Mouse (Mus musculus): ENCODE measurements around the gene Myom1. TPM values are rescaled to one million over a fixed set of nuclear protein-coding genes. Genes with fewer than 3 reads are reported as not detected.

Gene Myom1
- total RNA-seq, 2 experiments from 2014 or later = 2.0 to 4.1 TPM

DNA sequence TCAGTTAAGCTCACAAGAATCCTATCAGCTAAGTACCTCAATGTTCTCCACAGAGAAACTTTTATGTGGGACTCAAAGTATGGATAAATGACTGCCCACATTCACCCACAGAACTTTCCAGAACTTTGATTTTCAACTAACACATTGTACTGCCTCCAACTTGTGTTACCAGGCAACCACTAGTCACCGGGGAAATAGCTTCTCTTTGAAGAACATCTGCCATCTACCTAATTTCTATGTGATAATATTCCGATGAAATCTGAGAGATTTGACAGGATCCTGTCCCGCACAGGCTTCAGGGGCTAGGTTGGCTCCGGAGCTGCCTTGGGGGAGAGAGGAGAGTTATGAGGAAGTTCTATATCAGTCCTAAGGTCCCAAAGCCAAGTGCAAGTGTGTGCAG, 44.4 kb downstream of the Myom1 start:
- intact Hi-C loops (cut with DNase I) = no loop called here
- no peak for DNase-seq (ENCODE audit: low spot score in 2 of 2)

DNA sequence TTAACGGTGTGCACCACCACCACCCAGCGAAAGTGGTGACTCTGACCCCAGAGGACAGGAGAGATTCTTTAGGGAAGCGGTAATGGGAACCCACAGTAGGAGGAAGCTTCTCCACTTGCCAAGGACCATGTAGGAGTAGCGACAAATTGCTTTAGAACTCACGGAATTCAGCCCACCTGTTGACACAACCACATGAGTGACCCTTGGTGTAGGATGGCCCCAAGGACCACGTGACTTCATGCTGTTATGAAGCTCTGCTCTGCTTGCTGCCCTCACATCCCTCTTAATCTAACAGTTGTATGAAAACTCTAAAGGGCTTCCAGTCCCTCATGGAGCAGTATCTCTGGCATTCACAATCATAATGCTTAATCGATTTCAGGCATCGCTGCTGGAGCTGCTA, 46.9 kb downstream of the Myom1 start:
- intact Hi-C loops (cut with DNase I) = no loop called here

DNA sequence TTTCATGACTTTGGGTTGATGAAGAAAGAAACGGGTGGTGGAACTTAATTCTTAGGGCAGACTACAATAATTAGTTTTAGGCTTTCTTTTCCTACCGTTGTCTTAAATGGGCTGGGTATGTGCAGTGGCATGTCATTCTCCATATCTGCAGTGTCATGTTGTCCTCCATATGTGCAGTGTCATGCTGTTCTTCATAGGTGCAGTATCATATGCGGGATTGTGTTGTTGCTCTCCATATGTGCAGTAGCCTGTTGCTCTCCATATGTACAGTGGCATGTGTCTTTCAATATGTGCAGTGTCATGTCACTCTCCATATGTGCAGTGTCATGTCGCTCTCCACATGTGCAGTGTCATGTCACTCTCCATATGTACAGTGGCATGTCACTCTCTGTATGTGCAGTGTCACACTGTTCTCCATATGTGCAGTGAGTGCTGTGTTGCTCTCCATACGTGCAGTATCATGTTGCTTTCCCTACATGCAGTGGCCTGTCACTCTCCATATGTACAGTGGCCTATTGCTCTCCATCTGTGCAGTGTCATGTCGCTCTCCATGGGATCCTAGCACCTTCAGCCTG, 50.8 kb downstream of the Myom1 start:
- DNase-seq (ENCODE audit: low spot score in 2 of 2) = no peak
- intact Hi-C loops (cut with DNase I) = no loop called here

More for the DNA sequence above, 46.9 kb downstream of the Myom1 start:
- DNase-seq (ENCODE audit: low spot score in 2 of 2) = no peak

DNA sequence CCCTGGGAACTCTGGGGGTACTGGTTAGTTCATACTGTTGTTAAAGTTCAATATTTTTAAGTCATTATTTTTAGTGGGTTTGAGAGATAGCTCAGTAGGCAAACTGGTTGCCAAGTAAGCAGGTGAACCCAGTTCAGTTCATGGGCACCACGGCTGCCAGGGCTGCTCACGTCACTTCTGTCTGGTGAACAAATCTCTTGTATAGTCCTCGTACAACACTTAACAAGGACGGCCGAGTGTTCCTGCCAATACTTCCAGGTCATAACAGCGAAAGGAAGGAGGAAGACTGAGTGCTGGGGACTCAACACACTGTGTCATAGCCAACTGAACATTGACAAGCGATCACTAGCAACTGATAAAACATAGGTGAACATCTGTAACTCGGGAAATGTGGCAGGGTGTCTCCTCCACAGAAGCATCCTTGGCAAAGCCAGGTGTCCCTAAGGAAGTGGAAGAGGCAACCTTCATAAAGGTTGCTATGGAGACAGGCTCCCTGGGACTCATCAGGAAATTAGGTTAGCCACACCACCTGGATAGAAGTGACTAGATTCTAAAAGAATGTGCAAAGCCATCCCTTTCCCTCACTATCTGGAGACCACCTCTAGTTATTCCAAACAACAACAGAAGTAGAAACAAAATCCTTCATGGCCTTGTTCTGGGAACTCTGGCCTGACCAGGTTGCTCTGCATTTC, 52.9 kb downstream of the Myom1 start:
- intact Hi-C loops (cut with DNase I) = no loop called here
- DNase-seq (ENCODE audit: low spot score in 2 of 2) = no peak

DNA sequence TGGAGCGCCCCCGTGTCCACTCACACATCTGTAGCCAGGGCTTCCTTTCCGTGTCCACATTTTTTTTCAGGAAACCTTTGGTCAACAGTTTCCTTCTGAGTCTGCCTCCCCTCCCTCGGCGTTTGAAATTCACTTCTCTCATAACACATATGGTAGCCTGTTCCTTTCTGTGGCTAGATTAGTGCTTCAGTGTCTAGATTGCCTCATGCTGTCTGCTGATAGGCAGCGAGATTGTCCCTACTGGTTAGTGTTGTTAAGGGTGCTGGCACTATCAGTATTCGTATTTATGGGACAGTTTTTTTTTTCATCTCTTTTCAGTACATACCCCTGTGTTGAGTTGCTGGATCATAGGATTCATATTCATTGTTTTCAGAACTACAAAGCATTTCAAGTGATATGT, 54.0 kb downstream of the Myom1 start:
- DNase-seq (ENCODE audit: low spot score in 2 of 2) = no peak
- intact Hi-C loops (cut with DNase I) = no loop called here

DNA sequence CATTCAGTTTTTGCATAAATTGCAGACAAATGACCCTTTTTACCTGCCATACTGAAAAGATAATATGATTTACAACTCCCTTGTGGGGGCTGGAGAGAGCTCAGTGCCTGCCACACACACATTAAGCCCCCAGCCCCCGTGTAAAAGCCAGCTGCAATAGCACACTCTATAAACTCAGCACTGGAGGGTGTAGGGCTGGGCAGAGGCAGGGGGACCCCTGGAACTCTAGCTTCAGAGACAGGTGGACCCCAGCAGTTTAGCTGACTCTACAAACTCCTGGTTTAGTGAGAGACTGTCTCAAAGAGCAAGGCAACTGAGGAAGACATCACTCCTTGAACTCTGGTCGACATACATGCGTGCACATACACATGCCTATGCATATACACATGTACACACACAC, 55.3 kb downstream of the Myom1 start:
- DNase-seq (ENCODE audit: low spot score in 2 of 2) = no peak

DNA sequence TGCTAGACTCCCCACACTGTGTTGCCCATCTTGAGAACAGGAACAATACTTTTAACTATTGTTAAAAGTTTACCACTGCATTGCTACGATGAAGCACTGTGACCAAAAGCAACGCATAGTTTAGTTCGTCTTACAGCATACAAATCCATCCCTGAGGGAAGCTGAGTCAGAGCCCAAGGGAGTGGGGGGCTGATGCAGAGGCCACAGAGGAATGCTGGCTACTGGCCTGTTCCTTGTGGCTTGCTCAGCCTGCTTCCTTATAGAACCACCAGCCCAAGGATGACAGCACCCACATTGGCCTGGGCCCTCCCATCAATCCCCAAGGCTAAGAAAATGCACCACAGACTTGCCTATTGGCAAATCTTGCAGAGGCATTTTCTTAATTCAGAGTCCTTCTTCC, 56.8 kb downstream of the Myom1 start:
- intact Hi-C loops (cut with DNase I) = no loop called here
- no peak for DNase-seq (ENCODE audit: low spot score in 2 of 2)

More for the DNA sequence above, 55.3 kb downstream of the Myom1 start:
- intact Hi-C loops (cut with DNase I) = no loop called here

DNA sequence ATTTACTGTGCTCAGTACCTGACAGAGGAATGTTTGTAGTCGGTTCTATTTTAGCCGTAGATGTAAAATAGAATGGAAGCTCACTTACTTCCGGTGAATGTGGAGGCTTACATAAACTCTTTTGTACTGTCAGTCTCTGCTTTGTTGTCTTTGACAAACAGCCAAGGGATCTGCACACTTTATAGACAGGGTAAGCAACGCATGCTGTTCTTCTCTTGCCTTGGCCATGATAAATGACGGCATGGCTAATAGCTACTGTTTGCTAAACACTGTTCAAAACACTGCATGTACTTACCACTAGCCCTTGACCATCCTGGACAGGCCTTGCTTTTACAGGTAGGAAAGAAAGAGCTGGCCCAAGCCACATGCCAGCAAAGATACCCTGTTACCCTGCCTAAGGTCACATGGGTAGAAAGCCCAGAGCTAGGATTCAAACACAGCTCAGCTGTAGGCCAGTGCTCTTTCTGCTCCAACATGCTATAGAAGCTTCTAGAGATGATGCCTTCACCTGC, 59.7 kb downstream of the Myom1 start:
- intact Hi-C loops (cut with DNase I) = no loop called here
- DNase-seq (ENCODE audit: low spot score in 2 of 2) = no peak

DNA sequence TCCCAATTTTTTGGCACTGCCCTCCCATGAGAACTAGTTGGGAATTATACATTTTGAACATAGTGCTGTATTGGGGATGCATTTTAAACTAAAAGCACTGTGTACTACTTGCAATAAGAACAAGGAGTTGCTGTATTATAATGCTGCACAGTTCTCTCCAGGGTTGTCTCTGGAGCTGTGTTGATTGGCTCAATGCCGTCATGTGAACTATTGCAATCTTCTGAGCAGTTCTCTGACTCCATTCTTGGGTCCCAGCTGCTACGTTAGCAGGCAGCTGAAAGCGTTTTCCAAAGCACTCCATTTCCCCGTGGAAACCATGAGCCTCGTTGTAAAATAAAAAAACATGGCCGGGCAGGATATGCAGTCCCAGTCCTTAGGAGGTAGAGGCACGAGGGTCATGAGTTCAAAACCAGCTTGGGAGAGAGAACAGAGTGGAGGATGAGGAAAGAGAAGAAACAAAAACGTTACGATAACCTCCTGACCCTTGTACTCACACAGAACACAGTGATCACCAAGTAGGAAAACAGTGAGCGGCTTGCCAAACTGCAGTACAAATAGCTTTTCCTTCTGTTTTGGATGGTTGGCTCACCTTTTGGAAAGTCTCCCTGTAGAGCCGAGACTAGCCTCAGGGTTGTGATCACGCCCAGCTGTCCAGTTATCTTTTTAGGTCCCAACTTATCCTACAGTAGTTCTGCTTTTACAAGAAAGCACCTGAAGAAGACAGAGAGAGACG, 60.6 kb downstream of the Myom1 start:
- intact Hi-C loops (cut with DNase I) = no loop called here
- DNase-seq (ENCODE audit: low spot score in 2 of 2) = no peak

DNA sequence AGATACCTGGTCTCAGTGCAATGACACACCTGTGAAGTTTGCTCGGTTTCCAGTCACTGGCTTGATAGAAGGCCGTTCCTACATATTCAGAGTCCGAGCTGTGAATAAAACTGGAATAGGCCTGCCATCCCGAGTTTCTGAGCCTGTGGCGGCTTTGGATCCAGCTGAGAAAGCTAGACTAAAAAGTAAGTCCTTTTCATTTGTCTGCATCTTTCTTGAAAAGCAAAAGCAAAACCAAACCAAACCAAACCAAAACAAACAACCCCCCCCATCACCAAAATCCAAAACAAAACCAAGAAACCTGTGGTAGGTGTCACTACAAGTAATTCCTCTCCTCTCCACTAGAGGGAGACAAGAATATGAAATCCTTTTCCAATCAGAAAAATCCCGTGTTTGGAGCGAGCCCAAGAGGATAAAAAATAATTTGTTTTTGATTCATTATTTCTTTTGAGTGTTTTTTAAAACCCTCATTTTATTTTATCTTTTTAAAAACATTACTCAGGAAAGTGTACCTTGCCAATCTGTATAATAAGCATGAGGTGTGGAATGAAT, 62.1 kb downstream of the Myom1 start:
- intact Hi-C loops (cut with DNase I) = loop anchor here (2.0 to 5.0 kb wide), 2 partner anchors 118 to 130 kb away; partner anchors contain the start of gene Lpin2
- no peak for DNase-seq (ENCODE audit: low spot score in 2 of 2)

DNA sequence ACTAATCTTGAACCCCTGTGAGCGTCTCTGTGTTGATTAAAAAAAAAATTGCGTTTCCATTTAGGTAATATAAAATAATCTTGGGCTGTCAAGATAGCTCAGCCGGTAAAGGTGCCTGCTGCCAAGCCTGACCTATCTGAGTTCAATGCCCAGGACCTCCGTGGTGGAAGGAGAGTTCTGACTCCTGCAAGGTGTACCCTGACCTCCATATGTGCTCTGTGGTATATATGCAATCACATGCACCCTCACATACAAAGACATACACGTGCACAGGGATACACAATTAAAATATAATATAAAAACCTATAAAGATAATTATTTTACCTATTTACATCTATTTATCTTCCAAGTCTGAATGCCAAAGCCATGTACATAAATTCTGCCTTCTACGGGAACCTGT, 62.7 kb downstream of the Myom1 start:
- no peak for DNase-seq (ENCODE audit: low spot score in 2 of 2)
- intact Hi-C loops (cut with DNase I) = loop anchor here (2.0 to 5.0 kb wide), 2 partner anchors 117 to 130 kb away; partner anchors contain the start of gene Lpin2

DNA sequence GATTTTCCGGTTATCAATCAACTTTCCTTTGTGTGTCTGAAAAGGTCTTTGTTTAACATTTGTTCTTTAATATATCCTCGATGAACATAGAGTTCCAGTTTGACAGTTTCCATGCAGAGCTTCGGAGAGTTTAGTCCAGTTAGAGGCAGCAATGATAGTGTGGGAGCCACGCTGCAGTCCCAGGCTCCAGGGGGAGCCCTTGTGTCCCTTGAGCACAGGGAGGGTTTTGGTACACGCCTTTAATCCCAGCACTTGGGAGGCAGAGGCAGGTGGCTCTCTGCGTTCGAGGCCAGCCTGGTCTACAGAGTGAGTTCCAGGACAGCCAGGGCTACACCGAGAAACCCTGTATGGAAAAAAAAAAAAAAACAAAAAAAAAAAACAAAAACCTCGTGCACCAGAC, 66.7 kb downstream of the Myom1 start:
- intact Hi-C loops (cut with DNase I) = loop anchor here (5.0 kb wide), 1 partner anchor 113 kb away; the partner anchor contains the start of gene Lpin2
- DNase-seq (ENCODE audit: low spot score in 2 of 2) = no peak

DNA sequence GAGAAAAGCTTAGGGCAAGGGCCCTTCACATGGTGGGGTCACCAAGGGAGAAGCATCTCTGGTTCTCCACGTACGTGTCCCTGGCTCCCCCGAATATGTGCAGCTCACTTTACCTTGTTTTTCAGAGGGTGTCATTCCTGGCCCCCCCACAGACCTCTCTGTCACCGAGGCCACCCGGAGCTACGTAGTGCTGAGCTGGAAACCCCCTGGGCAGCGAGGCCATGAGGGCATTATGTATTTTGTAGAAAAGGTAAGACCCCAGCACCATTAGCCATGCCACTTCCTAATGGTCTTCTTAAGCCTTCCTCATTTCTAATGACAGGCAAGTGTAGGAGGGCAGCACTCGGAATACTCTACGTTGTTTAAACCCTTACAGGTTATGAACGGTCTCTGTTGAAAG, 69.5 kb downstream of the Myom1 start:
- DNase-seq (ENCODE audit: low spot score in 2 of 2) = no peak
- intact Hi-C loops (cut with DNase I) = no loop called here

DNA sequence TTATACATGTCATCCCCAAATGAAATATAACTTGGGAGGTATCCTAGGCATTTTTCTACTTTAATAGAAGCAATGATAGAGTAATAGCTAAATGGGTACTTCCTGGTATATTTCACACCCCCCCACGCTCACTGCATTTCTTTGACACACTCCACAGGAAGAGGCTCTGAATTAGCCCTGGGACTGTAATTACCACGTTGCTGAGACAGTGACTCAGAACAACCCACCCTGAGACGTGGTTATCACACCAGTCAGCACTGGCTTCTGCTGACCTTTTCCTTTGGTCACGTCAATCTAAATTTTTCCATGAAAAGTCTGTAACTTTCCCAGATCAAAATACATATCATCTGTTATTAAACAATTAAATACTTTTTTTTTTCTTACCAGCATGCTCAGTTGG, 72.0 kb downstream of the Myom1 start:
- no peak for DNase-seq (ENCODE audit: low spot score in 2 of 2)
- intact Hi-C loops (cut with DNase I) = no loop called here

DNA sequence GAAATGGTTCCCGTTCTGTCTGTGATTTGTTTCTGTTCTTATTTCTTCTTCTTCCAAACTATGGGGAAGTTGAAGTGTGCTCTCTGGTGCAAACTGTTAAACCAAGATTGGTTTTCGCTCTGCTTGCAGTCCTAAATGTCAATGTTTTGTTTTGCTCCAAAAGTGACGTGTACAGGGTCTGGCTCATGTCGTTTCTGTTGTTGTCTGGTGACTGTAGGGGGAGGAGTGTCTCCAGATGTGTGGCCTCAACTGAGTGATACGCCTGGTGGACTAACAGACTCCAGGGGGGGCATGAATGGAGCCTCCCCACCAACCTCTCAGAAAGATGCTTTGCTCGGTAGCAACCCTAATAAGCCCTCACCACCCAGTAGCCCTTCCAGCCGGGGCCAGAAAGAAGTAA, 79.6 kb downstream of the Myom1 start:
- intact Hi-C loops (cut with DNase I) = no loop called here
- DNase-seq (ENCODE audit: low spot score in 2 of 2) = no peak

DNA sequence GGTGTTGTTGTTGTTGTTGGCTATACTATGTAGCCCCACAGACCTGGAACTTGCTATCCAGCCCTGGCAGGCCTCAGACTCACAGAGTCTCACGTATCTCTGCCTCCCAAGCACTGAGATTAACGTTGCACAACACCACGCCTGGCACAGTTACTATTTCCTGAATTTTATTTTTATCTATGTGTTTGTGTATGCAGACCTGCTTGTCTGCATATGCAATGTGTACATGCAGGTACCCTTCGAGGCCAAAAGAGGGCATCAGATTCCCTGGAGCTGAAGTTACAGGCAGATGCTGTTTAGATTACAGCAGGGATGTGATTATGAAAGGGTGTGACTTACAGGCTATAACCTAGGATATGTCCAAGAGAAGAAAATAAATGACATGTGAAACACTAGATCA, 84.5 kb downstream of the Myom1 start:
- intact Hi-C loops (cut with DNase I) = no loop called here
- no peak for DNase-seq (ENCODE audit: low spot score in 2 of 2)

DNA sequence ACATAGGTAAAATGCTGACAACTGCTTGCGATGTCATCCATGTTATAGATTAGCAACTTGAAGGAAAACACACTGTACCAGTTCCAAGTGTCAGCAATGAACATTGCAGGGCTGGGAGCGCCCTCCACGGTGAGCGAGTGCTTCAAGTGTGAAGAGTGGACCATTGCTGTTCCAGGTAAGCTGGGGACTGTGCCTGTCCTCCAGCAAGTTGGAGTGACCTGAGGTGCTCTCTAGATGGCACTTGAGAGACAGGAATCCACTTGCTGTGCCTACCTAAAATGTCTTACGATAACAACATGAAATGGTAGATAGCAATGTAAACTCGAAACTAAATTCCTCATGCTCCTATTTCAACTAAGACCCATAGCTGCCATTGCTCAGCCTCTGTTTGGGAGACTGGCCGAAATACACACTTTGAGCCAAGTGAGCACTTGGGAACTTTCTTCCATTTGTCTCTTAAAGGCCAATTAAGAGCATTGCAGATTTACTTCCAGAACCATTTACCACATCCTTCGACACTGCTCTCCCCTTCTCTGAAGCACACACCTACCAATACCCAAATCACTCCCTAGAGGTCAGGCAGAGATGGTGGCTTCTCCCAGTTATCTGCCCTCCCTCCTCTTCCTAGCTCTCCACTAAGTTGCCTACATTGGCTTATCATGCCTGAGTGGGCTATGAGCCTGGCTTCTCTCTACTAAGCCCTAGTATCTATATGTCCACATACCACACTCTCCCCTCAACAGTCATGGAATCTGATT, 85.1 kb downstream of the Myom1 start:
- no peak for DNase-seq (ENCODE audit: low spot score in 2 of 2)
- intact Hi-C loops (cut with DNase I) = no loop called here

DNA sequence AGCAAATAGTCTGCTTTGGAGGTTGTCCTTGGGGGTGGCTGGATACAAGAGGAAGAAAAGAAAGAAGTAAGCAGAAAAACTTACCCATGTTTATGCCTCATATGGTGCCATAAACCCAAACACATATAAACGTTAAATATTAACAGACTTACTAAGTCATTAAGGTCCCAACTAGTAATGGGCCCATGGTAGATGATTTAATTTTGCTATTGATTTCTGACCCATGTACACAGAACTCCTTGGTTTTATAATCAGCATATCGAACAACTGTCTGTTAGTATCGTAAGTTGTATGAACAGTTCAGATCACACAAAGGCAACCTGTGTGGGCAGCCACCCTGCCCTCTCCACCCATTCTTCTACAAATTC, 85.7 kb downstream of the Myom1 start:
- intact Hi-C loops (cut with DNase I) = no loop called here
- no peak for DNase-seq (ENCODE audit: low spot score in 2 of 2)

DNA sequence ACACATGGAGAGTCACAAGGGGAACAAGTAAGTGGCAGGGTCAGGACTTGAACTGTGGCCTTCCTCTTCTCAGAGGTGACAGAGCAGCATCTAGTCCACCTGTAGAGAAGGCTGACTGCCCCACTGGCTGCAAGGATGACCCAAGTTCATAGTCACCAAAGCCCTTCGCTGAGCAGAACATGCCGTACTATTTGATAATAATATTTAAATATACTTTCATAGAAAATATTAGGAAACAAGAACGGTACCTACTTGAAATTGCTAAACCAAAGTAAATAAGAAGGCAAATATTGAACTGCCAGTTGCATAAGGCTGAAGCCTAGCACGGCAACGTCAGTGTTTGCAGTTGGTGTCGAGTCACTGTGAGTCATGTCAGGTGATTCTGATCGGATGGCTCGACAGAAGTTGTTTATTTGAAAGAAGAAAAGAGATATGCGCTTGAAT, 86.6 kb downstream of the Myom1 start:
- intact Hi-C loops (cut with DNase I) = no loop called here

More for the DNA sequence above, 86.6 kb downstream of the Myom1 start:
- DNase-seq (ENCODE audit: low spot score in 2 of 2) = no peak
